Mouse (Mus musculus) C2C12 (cell line): ENCODE results near the gene Cc2d1b. TPM values are rescaled to one million over a fixed set of nuclear protein-coding genes. Genes with fewer than 3 reads are reported as not detected.
A peak's percentile ranks its signal among the peaks of the same experiment; 100 is the strongest.

Source experiments
- H3K27me3 ChIP-seq: one replicate; pipeline ENCODE4 v1.6.1; 2011; ENCODE audit not compliant: control insufficient read depth, insufficient read depth, insufficient read length
- H3K36me3 ChIP-seq: one replicate; pipeline ENCODE4 v1.6.1; 2011; ENCODE audit not compliant: control insufficient read depth, insufficient read depth
- H3K4me3 ChIP-seq: one replicate; pipeline ENCODE4 v1.5.1; 2011; ENCODE audit warnings: mild to moderate bottlenecking, control low read depth; ENCODE audit not compliant: poor library complexity, insufficient read depth, severe bottlenecking
- H3K79me2 ChIP-seq: one replicate; pipeline ENCODE4 v1.6.1; 2011; ENCODE audit not compliant: control insufficient read depth, insufficient read depth
- H3K79me3 ChIP-seq: one replicate; pipeline ENCODE4 v1.6.1; 2011; ENCODE audit warnings: low read depth, control low read depth
- H3ac ChIP-seq: one replicate; pipeline ENCODE3; 2011; ENCODE audit warnings: low read depth; ENCODE audit not compliant: control insufficient read depth, insufficient read length
- CEBPB ChIP-seq: IDR thresholded peaks from one replicate; pipeline ENCODE4 v1.6.1; 2011; ENCODE audit warnings: low read depth, mild to moderate bottlenecking, control low read depth, moderate library complexity
- CTCF ChIP-seq: IDR thresholded peaks from one replicate; pipeline ENCODE4 v1.5.1; 2011; ENCODE audit not compliant: control insufficient read depth, insufficient read depth, insufficient read length
- FOSL1 ChIP-seq: IDR thresholded peaks from one replicate; pipeline ENCODE4 v1.8.0; 2011; ENCODE audit warnings: mild to moderate bottlenecking, low read length; ENCODE audit not compliant: poor library complexity, insufficient read depth, severe bottlenecking
- MAX ChIP-seq: IDR thresholded peaks from one replicate; pipeline ENCODE4 v1.6.1; 2011; ENCODE audit warnings: mild to moderate bottlenecking, control low read depth
- MYOD1 ChIP-seq: IDR thresholded peaks from one replicate; pipeline ENCODE4 v1.6.1; 2011; ENCODE audit warnings: low read depth; ENCODE audit not compliant: control insufficient read depth, insufficient read length
- MYOG ChIP-seq: IDR thresholded peaks from one replicate; pipeline ENCODE4 v1.6.1; 2011; ENCODE audit not compliant: control insufficient read depth, insufficient read length; ENCODE audit errors: extremely low read depth
- USF1 ChIP-seq: IDR thresholded peaks from one replicate; pipeline ENCODE4 v1.6.1; 2011; ENCODE audit warnings: low read depth, mild to moderate bottlenecking, control low read depth, moderate library complexity
- long read RNA-seq, 2 experiments: library from polyadenylated mRNA; unstranded; transcript quantifications; one replicate each; pipeline ENCODE4 v2.0.0; 2019 to 2020
- polyA plus RNA-seq: library from polyadenylated mRNA; unstranded; fragments of >200 nt; fragmentation: generic; extraction: Trizol; gene quantifications from one replicate; pipeline ENCODE4 v1.2.1, GENCODE M21; 2012; ENCODE audit warnings: missing spikeins

The Cc2d1b gene
- polyA plus RNA-seq: 33.6 TPM
- long read RNA-seq, experiment 1, transcript Cc2d1b-201 (25 exons, 3,303 nt): major isoform, 11 of 24 reads
- long read RNA-seq, experiment 1, partial matches to known transcripts: 9 of 24 reads
- long read RNA-seq, experiment 1, other reads (novel, unspliced or antisense): 4 of 24 reads
- long read RNA-seq, experiment 2, transcript Cc2d1b-201 (25 exons, 3,303 nt): major isoform, 293 of 382 reads
- long read RNA-seq, experiment 2, partial matches to known transcripts: 15 of 382 reads
- long read RNA-seq, experiment 2, other reads (novel, unspliced or antisense): 74 of 382 reads

GRCm38 (mm10) chr4:108619587-108620341 lies at the start of gene Cc2d1b:
Gene Cc2d1b, plus strand, starts transcription at chr4:108619940.
- H3K27me3 ChIP-seq: no peaks in the 10 kb centered on the region
- peaks cover 55% of the 10 kb centered on the region for H3K36me3 ChIP-seq
- peaks cover 12% of the 10 kb centered on the region for H3K79me3 ChIP-seq
- TF ChIP-seq MYOG (no peak), USF1 (peak; percentile 93), CEBPB (no peak), FOSL1 (no peak), CTCF (no peak), MYOD1 (no peak), MAX (peak; percentile 24)
- peak within 1 kb of the TSS; percentile 68 for H3ac ChIP-seq
- H3K4me3 ChIP-seq: peak within 1 kb of the TSS; percentile 78
- H3K79me2 ChIP-seq: peaks cover 34% of the 10 kb centered on the region

DNA sequence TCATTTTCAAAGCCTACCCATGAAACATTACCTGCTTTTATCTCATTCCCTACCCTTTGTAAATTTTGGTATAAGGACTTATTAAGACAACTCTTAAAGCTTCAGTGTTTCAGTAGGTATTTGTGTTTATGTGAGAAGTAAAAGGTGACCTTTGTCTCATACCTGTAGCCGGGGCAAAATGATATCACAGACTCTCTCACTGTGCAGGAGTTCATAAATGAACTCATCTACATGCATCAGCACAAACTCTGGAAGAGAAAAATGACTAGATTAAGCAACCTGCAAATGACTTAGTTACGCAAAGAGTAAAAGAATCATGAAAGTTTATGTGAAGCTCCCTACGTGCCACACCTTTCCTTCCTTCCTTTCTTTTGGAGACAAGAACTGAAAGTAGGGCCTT lies 47.1 kb upstream of the Cc2d1b start:
- Histone ChIP-seq H3K79me2 (peaks cover 29% of the 10 kb centered on the region), H3K4me3 (no peak overlapping the region), H3K36me3 (peaks cover 80% of the 10 kb centered on the region), H3K27me3 (no peaks in the 10 kb centered on the region), H3K79me3 (peaks cover 22% of the 10 kb centered on the region), H3ac (no peak overlapping the region)
- TF ChIP-seq USF1 (no peak), CEBPB (no peak)

GRCm38 (mm10) chr4:108578840-108579742 lies 40.6 kb upstream of the Cc2d1b start, which contains the start of the genes Prpf38a and Orc1:
Gene Prpf38a, minus strand, starts transcription at chr4:108579336.
Gene Orc1, plus strand, starts transcription at chr4:108579423.
- Histone ChIP-seq H3K36me3 (peaks cover 27% of the 10 kb centered on the region), H3K79me2 (peaks cover 88% of the 10 kb centered on the region)

DNA sequence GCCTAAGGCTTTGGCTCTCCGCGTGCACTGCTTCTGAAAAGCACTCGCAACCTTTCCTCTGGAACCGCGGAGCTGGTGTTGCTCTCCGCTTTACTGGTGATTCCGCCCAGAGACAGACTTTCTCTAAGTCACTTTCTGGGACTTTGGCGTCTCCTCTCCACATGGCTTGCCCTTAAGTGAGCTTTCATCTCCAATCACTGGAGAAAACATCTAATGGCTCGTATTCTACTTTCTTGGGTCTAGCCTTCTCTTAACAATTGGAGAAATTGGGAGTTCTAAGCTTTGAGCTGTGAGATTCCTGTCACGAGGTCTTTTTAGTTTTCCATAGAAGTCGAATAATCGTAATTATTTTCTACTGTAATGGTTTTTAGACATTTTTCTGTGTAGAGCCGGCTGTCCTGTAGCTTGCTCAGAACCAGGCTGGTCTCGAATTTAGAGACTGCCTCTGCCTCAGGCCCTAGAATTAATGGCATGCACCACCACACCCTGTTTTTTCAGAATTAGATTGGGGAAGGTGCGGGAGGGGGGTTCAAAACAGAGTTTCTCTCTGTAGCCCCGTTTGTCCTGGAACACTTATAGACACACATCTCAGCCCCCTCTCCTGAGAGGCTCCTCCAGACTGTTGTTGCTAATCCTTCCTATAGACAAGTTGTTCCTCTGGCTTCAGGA lies 39.9 kb upstream of the Cc2d1b start:
- peaks cover 81% of the 10 kb centered on the region for H3K79me3 ChIP-seq
- TF ChIP-seq CEBPB (no peak), FOSL1 (no peak)

More at GRCm38 (mm10) chr4:108578840-108579742, 40.6 kb upstream of the Cc2d1b start, which contains the start of the genes Prpf38a and Orc1:
- Histone ChIP-seq H3K4me3 (peak within 1 kb of the TSS; percentile 86), H3K79me3 (peaks cover 76% of the 10 kb centered on the region), H3K27me3 (no peaks in the 10 kb centered on the region), H3ac (peak within 1 kb of the TSS; percentile 96)
- TF ChIP-seq CEBPB (no peak), MAX (peak; percentile 25)

DNA sequence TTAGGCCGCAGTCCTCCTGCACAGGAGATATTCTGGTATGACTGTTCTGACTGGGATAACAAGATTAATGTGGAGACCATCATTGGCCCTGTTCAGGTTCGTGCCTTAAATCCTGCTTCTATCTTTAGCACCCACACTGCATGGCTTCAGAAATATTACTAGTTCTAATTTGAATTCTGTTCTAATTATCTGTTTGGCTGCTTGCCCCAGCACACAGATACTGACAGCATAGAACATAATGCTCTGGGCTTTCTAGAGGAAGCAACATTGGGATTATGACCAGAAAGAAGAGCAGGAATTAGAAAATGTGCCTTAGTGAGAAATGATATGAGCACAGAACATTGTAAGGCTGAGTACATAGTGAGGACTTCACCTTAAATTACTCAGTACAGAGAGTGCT lies 26.4 kb upstream of the Cc2d1b start:
- Histone ChIP-seq H3K79me2 (peaks cover 18% of the 10 kb centered on the region), H3K27me3 (no peaks in the 10 kb centered on the region), H3K36me3 (peaks cover 71% of the 10 kb centered on the region), H3K79me3 (peaks cover 5% of the 10 kb centered on the region), H3K4me3 (no peak overlapping the region), H3ac (no peak overlapping the region)
- TF ChIP-seq CTCF (no peak), MYOD1 (no peak), MAX (no peak), FOSL1 (no peak), CEBPB (no peak), MYOG (no peak), USF1 (no peak)

More for the DNA sequence above, 39.9 kb upstream of the Cc2d1b start:
- peaks cover 19% of the 10 kb centered on the region for H3K36me3 ChIP-seq
- peak overlapping the region; percentile 86 for H3K4me3 ChIP-seq
- no peaks in the 10 kb centered on the region for H3K27me3 ChIP-seq
- peak overlapping the region; percentile 96 for H3ac ChIP-seq
- peaks cover 91% of the 10 kb centered on the region for H3K79me2 ChIP-seq
